Mouse (Mus musculus) C2C12 (cell line): ENCODE data around the gene Prr13. TPM values are rescaled to one million over a fixed set of nuclear protein-coding genes. Genes with fewer than 3 reads are reported as not detected.

Experiments used
- H3K27me3 ChIP-seq: one replicate; pipeline ENCODE4 v1.6.1; 2011; ENCODE audit not compliant: control insufficient read depth, insufficient read depth, insufficient read length
- H3K36me3 ChIP-seq: one replicate; pipeline ENCODE4 v1.6.1; 2011; ENCODE audit not compliant: control insufficient read depth, insufficient read depth
- H3K4me3 ChIP-seq: one replicate; pipeline ENCODE4 v1.5.1; 2011; ENCODE audit warnings: mild to moderate bottlenecking, control low read depth; ENCODE audit not compliant: poor library complexity, insufficient read depth, severe bottlenecking
- H3K79me2 ChIP-seq: one replicate; pipeline ENCODE4 v1.6.1; 2011; ENCODE audit not compliant: control insufficient read depth, insufficient read depth
- H3K79me3 ChIP-seq: one replicate; pipeline ENCODE4 v1.6.1; 2011; ENCODE audit warnings: low read depth, control low read depth
- H3ac ChIP-seq: one replicate; pipeline ENCODE3; 2011; ENCODE audit warnings: low read depth; ENCODE audit not compliant: control insufficient read depth, insufficient read length
- CEBPB ChIP-seq: IDR thresholded peaks from one replicate; pipeline ENCODE4 v1.6.1; 2011; ENCODE audit warnings: low read depth, mild to moderate bottlenecking, control low read depth, moderate library complexity
- CTCF ChIP-seq: IDR thresholded peaks from one replicate; pipeline ENCODE4 v1.5.1; 2011; ENCODE audit not compliant: control insufficient read depth, insufficient read depth, insufficient read length
- FOSL1 ChIP-seq: IDR thresholded peaks from one replicate; pipeline ENCODE4 v1.8.0; 2011; ENCODE audit warnings: mild to moderate bottlenecking, low read length; ENCODE audit not compliant: poor library complexity, insufficient read depth, severe bottlenecking
- MAX ChIP-seq: IDR thresholded peaks from one replicate; pipeline ENCODE4 v1.6.1; 2011; ENCODE audit warnings: mild to moderate bottlenecking, control low read depth
- MYOD1 ChIP-seq: IDR thresholded peaks from one replicate; pipeline ENCODE4 v1.6.1; 2011; ENCODE audit warnings: low read depth; ENCODE audit not compliant: control insufficient read depth, insufficient read length
- MYOG ChIP-seq: IDR thresholded peaks from one replicate; pipeline ENCODE4 v1.6.1; 2011; ENCODE audit not compliant: control insufficient read depth, insufficient read length; ENCODE audit errors: extremely low read depth
- USF1 ChIP-seq: IDR thresholded peaks from one replicate; pipeline ENCODE4 v1.6.1; 2011; ENCODE audit warnings: low read depth, mild to moderate bottlenecking, control low read depth, moderate library complexity
- polyA plus RNA-seq: library from polyadenylated mRNA; unstranded; fragments of >200 nt; fragmentation: generic; extraction: Trizol; gene quantifications from one replicate; pipeline ENCODE4 v1.2.1, GENCODE M21; 2012; ENCODE audit warnings: missing spikeins

The Prr13 gene
- polyA plus RNA-seq, 1 experiment, result 113 TPM

- TF ChIP-seq MYOG, result no peak
- TF ChIP-seq MYOD1, result no peak
- no peak for TF ChIP-seq MAX
- TF ChIP-seq USF1, result no peak
- TF ChIP-seq CTCF, result no peak
- no peak for TF ChIP-seq FOSL1
- TF ChIP-seq CEBPB, result no peak
- H3K27me3 ChIP-seq, result no peaks in the 10 kb centered on the region
- H3K79me3 ChIP-seq, result peaks cover 54% of the 10 kb centered on the region
- H3K36me3 ChIP-seq, result peaks cover 66% of the 10 kb centered on the region
- H3ac ChIP-seq, result peak overlapping the region; percentile 81
- H3K4me3 ChIP-seq, result peak overlapping the region; percentile 98
- peaks cover 58% of the 10 kb centered on the region for H3K79me2 ChIP-seq
Observed at GRCm38 (mm10) chr15:102471295-102471645, 12.4 kb downstream of the Prr13 start.

- peaks cover 63% of the 10 kb centered on the region for H3K79me2 ChIP-seq
- H3ac ChIP-seq, result peak overlapping the region; percentile 81
- H3K79me3 ChIP-seq, result peaks cover 58% of the 10 kb centered on the region
- H3K36me3 ChIP-seq, result peaks cover 67% of the 10 kb centered on the region
- H3K27me3 ChIP-seq, result no peaks in the 10 kb centered on the region
- TF ChIP-seq MAX (no peak), USF1 (no peak)
- peak overlapping the region; percentile 98 for H3K4me3 ChIP-seq
Observed at GRCm38 (mm10) chr15:102471727-102472126, 12.9 kb downstream of the Prr13 start.

GRCm38 (mm10) chr15:102473246-102473645, 14.4 kb downstream of the Prr13 start:
- no peak overlapping the region for H3ac ChIP-seq
- no peak overlapping the region for H3K4me3 ChIP-seq
- peaks cover 69% of the 10 kb centered on the region for H3K79me3 ChIP-seq
- H3K79me2 ChIP-seq, result peaks cover 78% of the 10 kb centered on the region
- H3K27me3 ChIP-seq, result no peaks in the 10 kb centered on the region
- TF ChIP-seq MAX (no peak), USF1 (no peak), CTCF (no peak), FOSL1 (no peak), MYOG (no peak), CEBPB (no peak), MYOD1 (no peak)
- H3K36me3 ChIP-seq, result peaks cover 78% of the 10 kb centered on the region

- H3K36me3 ChIP-seq, result peaks cover 79% of the 10 kb centered on the region
- peaks cover 91% of the 10 kb centered on the region for H3K79me2 ChIP-seq
- TF ChIP-seq CEBPB (no peak), MYOD1 (no peak), FOSL1 (no peak), USF1 (no peak), MYOG (no peak), CTCF (no peak), MAX (no peak)
- no peak overlapping the region for H3K4me3 ChIP-seq
- peaks cover 78% of the 10 kb centered on the region for H3K79me3 ChIP-seq
- H3ac ChIP-seq, result no peak overlapping the region
- no peaks in the 10 kb centered on the region for H3K27me3 ChIP-seq
Observed at GRCm38 (mm10) chr15:102474520-102474919, 15.7 kb downstream of the Prr13 start.

- peaks cover 69% of the 10 kb centered on the region for H3K79me3 ChIP-seq
- peaks cover 99% of the 10 kb centered on the region for H3K79me2 ChIP-seq
- no peak overlapping the region for H3ac ChIP-seq
- no peak for TF ChIP-seq CTCF
- no peak for TF ChIP-seq CEBPB
- TF ChIP-seq MYOG, result no peak
- TF ChIP-seq MAX, result no peak
- TF ChIP-seq USF1, result no peak
- TF ChIP-seq FOSL1, result no peak
- TF ChIP-seq MYOD1, result no peak
- H3K27me3 ChIP-seq, result no peaks in the 10 kb centered on the region
- no peak overlapping the region for H3K4me3 ChIP-seq
- H3K36me3 ChIP-seq, result peaks cover 97% of the 10 kb centered on the region
Observed at GRCm38 (mm10) chr15:102483136-102483535, 24.3 kb downstream of the Prr13 start.

GRCm38 (mm10) chr15:102485853-102486252, 27.0 kb downstream of the Prr13 start:
- peaks cover 99% of the 10 kb centered on the region for H3K36me3 ChIP-seq

More at GRCm38 (mm10) chr15:102485853-102486252, 27.0 kb downstream of the Prr13 start:
- TF ChIP-seq FOSL1, result no peak
- no peak for TF ChIP-seq USF1
- TF ChIP-seq MAX, result no peak
- TF ChIP-seq CTCF, result no peak
- TF ChIP-seq CEBPB, result no peak
- no peak for TF ChIP-seq MYOG
- no peak for TF ChIP-seq MYOD1
- Histone ChIP-seq H3K79me3 (peaks cover 67% of the 10 kb centered on the region), H3K27me3 (no peaks in the 10 kb centered on the region), H3K79me2 (peaks cover 99% of the 10 kb centered on the region), H3K4me3 (no peak overlapping the region), H3ac (no peak overlapping the region)
